Mouse (Mus musculus): ENCODE data around the gene Ptprc.

- TF ChIP-seq GATA1 (IDR thresholded peaks at IDR 0.05; ENCODE audit: borderline replicate concordance, low read length) = no peak
- no peak for TF ChIP-seq FLI1 (IDR thresholded peaks at IDR 0.05; ENCODE audit: low read length)
Measured at GRCm38 (mm10) chr1:138023601-138024000, 151.9 kb downstream of the Ptprc start.

All from megakaryocyte, embryonic 14.5 days (primary cell).